Mouse (Mus musculus) limb, embryonic 14.5 days (tissue): ENCODE data around the gene Rbl2. TPM values are rescaled to one million over a fixed set of nuclear protein-coding genes. Genes with fewer than 3 reads are reported as not detected.

Source experiments
- ATAC-seq: fragments of 200-750 bp; cut with Nextera tagmentation; 2 replicates; pipeline ENCODE4 v1.8.0; 2017; ENCODE audit warnings: low read depth, moderate number of reproducible peaks, moderate TSS enrichment; ENCODE audit not compliant: low FRiP score
- DNase-seq: peaks from one replicate; pipeline ENCODE4 v3.0.0-alpha.2; 2015; ENCODE audit warnings: low spot score
- H3K27ac ChIP-seq: fragments of 300-500 bp; sonication (generic); replicated peaks from 2 replicates; pipeline ENCODE4 v1.5.1; 2014; ENCODE audit warnings: low read depth, mild to moderate bottlenecking, low read length, moderate library complexity, mixed read lengths
- H3K27me3 ChIP-seq: fragments of 300-500 bp; sonication (generic); 2 replicates; pipeline ENCODE4 v1.6.1; 2014; ENCODE audit warnings: low read length, mixed read lengths; ENCODE audit not compliant: control insufficient read depth, insufficient read depth
- H3K36me3 ChIP-seq: fragments of 300-500 bp; sonication (generic); 2 replicates; pipeline ENCODE4 v1.6.1; 2014; ENCODE audit warnings: mild to moderate bottlenecking, low read length, moderate library complexity, mixed read lengths; ENCODE audit not compliant: control insufficient read depth, insufficient read depth
- H3K4me1 ChIP-seq: fragments of 300-500 bp; sonication (generic); 2 replicates; pipeline ENCODE4 v1.6.1; 2014; ENCODE audit warnings: antibody characterized with exemption, low read length, mixed read lengths; ENCODE audit not compliant: control insufficient read depth, insufficient read depth
- H3K4me2 ChIP-seq: fragments of 300-500 bp; sonication (generic); replicated peaks from 2 replicates; pipeline ENCODE4 v1.6.1; 2014; ENCODE audit warnings: low read depth, mild to moderate bottlenecking, low read length, moderate library complexity; ENCODE audit not compliant: severe bottlenecking
- H3K4me3 ChIP-seq: fragments of 300-500 bp; sonication (generic); replicated peaks from 2 replicates; pipeline ENCODE4 v1.5.1; 2014; ENCODE audit warnings: low read length
- H3K9ac ChIP-seq: fragments of 300-500 bp; sonication (generic); 2 replicates; pipeline ENCODE4 v1.6.1; 2014; ENCODE audit warnings: mild to moderate bottlenecking, low read depth, low read length, moderate library complexity; ENCODE audit not compliant: severe bottlenecking
- H3K9me3 ChIP-seq: fragments of 300-500 bp; sonication (generic); 2 replicates; pipeline ENCODE4 v1.6.1; 2016; ENCODE audit warnings: low read length; ENCODE audit not compliant: control insufficient read depth
- POLR2A ChIP-seq: fragments of 200-500 bp; IDR thresholded peaks from 2 replicates; pipeline ENCODE4 v1.8.0; 2012; ENCODE audit warnings: inconsistent platforms, mild to moderate bottlenecking, moderate library complexity, borderline replicate concordance; ENCODE audit not compliant: insufficient read depth, insufficient read length; ENCODE audit errors: extremely low read depth
- WGBS: fragments of 180-500 bp; shearing (Covaris S2); extraction: QIAGEN DNeasy Blood & Tissue Kit; methylation state at CpG from one replicate; pipeline ENCODE4 v1.1.7; 2014; 5-methylcytosine and 5-hydroxymethylcytosine counted together
- polyA plus RNA-seq, 2 experiments: library from polyadenylated mRNA; depleted of rRNA in 1 of 2; stranded (reverse) in 1 of 2; unstranded in 1 of 2; fragments of >200 nt; fragmentation: Nextera tagmentation in 1 of 2; extraction: Ambion mirVana in 1 of 2; gene quantifications; 2 replicates each; pipeline versions ENCODE4 v1.2.1 to v1.2.3; 2012 to 2014

Gene Rbl2
- polyA plus RNA-seq, 2 experiments = 20.3 to 22.3 TPM

GRCm38 (mm10) chr8:91124315-91124714 is 54.5 kb downstream of the Rbl2 start:
- TF ChIP-seq POLR2A = no peak
- H3K9ac ChIP-seq = no peak overlapping the region
- no peaks in the 10 kb centered on the region for H3K27me3 ChIP-seq
- H3K27ac ChIP-seq = no peak overlapping the region
- H3K36me3 ChIP-seq = peaks cover 91% of the 10 kb centered on the region
- no peaks in the 10 kb centered on the region for H3K9me3 ChIP-seq
- no peak overlapping the region for H3K4me2 ChIP-seq
- no peak for DNase-seq
- no peaks in the 10 kb centered on the region for H3K4me1 ChIP-seq
- no peak overlapping the region for H3K4me3 ChIP-seq
- ATAC-seq = no peak
- WGBS = 92% methylated on average over 5 of the region's 5 CpGs

- Histone ChIP-seq H3K36me3 (peaks cover 77% of the 10 kb centered on the region), H3K27me3 (no peaks in the 10 kb centered on the region), H3K4me2 (no peak overlapping the region), H3K9ac (no peak overlapping the region), H3K4me1 (no peaks in the 10 kb centered on the region), H3K4me3 (no peak overlapping the region), H3K9me3 (no peaks in the 10 kb centered on the region), H3K27ac (no peak overlapping the region)
- TF ChIP-seq POLR2A = no peak
- 91% methylated on average over 8 of the region's 8 CpGs for WGBS
- DNase-seq = no peak
- no peak for ATAC-seq
These were observed 56.9 kb downstream of the Rbl2 start for GRCm38 (mm10) chr8:91126786-91127185.

GRCm38 (mm10) chr8:91132731-91133130 is 62.9 kb downstream of the Rbl2 start:
- peak overlapping the region; percentile 90 for H3K4me3 ChIP-seq
- peak overlapping the region; percentile 89 for H3K4me2 ChIP-seq
- no peak for ATAC-seq
- no peak for DNase-seq
- no peak for TF ChIP-seq POLR2A
- peaks cover 9% of the 10 kb centered on the region for H3K4me1 ChIP-seq
- peaks cover 24% of the 10 kb centered on the region for H3K36me3 ChIP-seq
- peak overlapping the region; percentile 70; the same call in 1 of the 2 replicates for H3K9ac ChIP-seq
- 80% methylated on average over 4 of the region's 4 CpGs for WGBS
- no peaks in the 10 kb centered on the region for H3K9me3 ChIP-seq
- no peak overlapping the region for H3K27ac ChIP-seq
- H3K27me3 ChIP-seq = no peaks in the 10 kb centered on the region

GRCm38 (mm10) chr8:91133441-91134069 is 63.7 kb downstream of the Rbl2 start:
- Histone ChIP-seq H3K4me2 (peak overlapping the region; percentile 89), H3K4me3 (peak overlapping the region; percentile 90), H3K9me3 (no peaks in the 10 kb centered on the region), H3K36me3 (peaks cover 16% of the 10 kb centered on the region), H3K9ac (peak overlapping the region; percentile 70), H3K4me1 (peaks cover 9% of the 10 kb centered on the region), H3K27ac (no peak overlapping the region), H3K27me3 (no peaks in the 10 kb centered on the region)
- 0 out of 2 replicates have a peak, but pooled peaks have one; percentile 65 for TF ChIP-seq POLR2A
- WGBS = under 1% methylated on average over 51 of the region's 58 CpGs
- DNase-seq (no peak), ATAC-seq (no peak)

- H3K4me2 ChIP-seq = peak overlapping the region; percentile 89
- peaks cover 12% of the 10 kb centered on the region for H3K36me3 ChIP-seq
- no peak for TF ChIP-seq POLR2A
- peak overlapping the region; percentile 48; the same call in 1 of the 2 replicates for H3K27ac ChIP-seq
- peak; percentile 97 for DNase-seq
- peak; percentile 99 for ATAC-seq
- H3K4me1 ChIP-seq = peaks cover 9% of the 10 kb centered on the region
- H3K9me3 ChIP-seq = no peaks in the 10 kb centered on the region
- 0% methylated on average over 24 of the region's 24 CpGs for WGBS
- no peaks in the 10 kb centered on the region for H3K27me3 ChIP-seq
- H3K9ac ChIP-seq = peak overlapping the region; percentile 51
- H3K4me3 ChIP-seq = peak overlapping the region; percentile 90
These were observed 64.2 kb downstream of the Rbl2 start for GRCm38 (mm10) chr8:91134070-91134475.

GRCm38 (mm10) chr8:91134659-91135058 is 64.8 kb downstream of the Rbl2 start:
- Histone ChIP-seq H3K36me3 (peaks cover 6% of the 10 kb centered on the region; the same call in 1 of the 2 replicates), H3K4me1 (peaks cover 9% of the 10 kb centered on the region), H3K9me3 (no peaks in the 10 kb centered on the region), H3K27me3 (no peaks in the 10 kb centered on the region), H3K27ac (no peak overlapping the region), H3K4me3 (peak overlapping the region; percentile 90), H3K4me2 (peak overlapping the region; percentile 39), H3K9ac (peak overlapping the region; percentile 51; the same call in 1 of the 2 replicates)
- DNase-seq (no peak), ATAC-seq (no peak)
- 38% methylated on average over 12 of the region's 12 CpGs for WGBS
- TF ChIP-seq POLR2A = no peak
